Mouse (Mus musculus) stomach, embryonic 14.5 days (tissue): ENCODE data around the gene Fancc. TPM values are rescaled to one million over a fixed set of nuclear protein-coding genes. Genes with fewer than 3 reads are reported as not detected.
"Not testable (repeated sequence)": the region's sequence is repeated elsewhere in the genome, so short reads cannot be mapped to it uniquely, and the experiment has no call there.

ENCODE experiments used
- ATAC-seq: fragments of 200-750 bp; cut with Nextera tagmentation; 2 replicates; pipeline ENCODE4 v1.8.0; 2017; ENCODE audit warnings: low read depth, moderate TSS enrichment; ENCODE audit not compliant: insufficient number of reproducible peaks, insufficient read depth, low FRiP score
- H3K27ac ChIP-seq: fragments of 300-500 bp; sonication (generic); 2 replicates; pipeline ENCODE4 v1.5.1; 2014; ENCODE audit warnings: mild to moderate bottlenecking, low read length, moderate library complexity, mixed read lengths
- H3K27me3 ChIP-seq: fragments of 300-500 bp; sonication (generic); 2 replicates; pipeline ENCODE4 v1.6.1; 2014; ENCODE audit warnings: low read length, control low read depth, mixed read lengths; ENCODE audit not compliant: control insufficient read depth, insufficient read depth
- H3K36me3 ChIP-seq: fragments of 300-500 bp; sonication (generic); 2 replicates; pipeline ENCODE4 v1.6.1; 2014; ENCODE audit warnings: mild to moderate bottlenecking, control low read depth, low read length, moderate library complexity, mixed read lengths; ENCODE audit not compliant: control insufficient read depth, insufficient read depth
- H3K4me1 ChIP-seq: fragments of 300-500 bp; sonication (generic); 2 replicates; pipeline ENCODE4 v1.6.1; 2014; ENCODE audit warnings: low read length, control low read depth, mixed read lengths; ENCODE audit not compliant: control insufficient read depth, insufficient read depth
- H3K4me2 ChIP-seq: fragments of 300-500 bp; sonication (generic); replicated peaks from 2 replicates; pipeline ENCODE4 v1.6.1; 2014; ENCODE audit warnings: low read depth, low read length, control low read depth
- H3K4me3 ChIP-seq: fragments of 300-500 bp; sonication (generic); 2 replicates; pipeline ENCODE4 v1.5.1; 2014; ENCODE audit warnings: low read depth, low read length, control low read depth
- H3K9ac ChIP-seq: fragments of 300-500 bp; sonication (generic); replicated peaks from 2 replicates; pipeline ENCODE4 v1.6.1; 2014; ENCODE audit warnings: low read depth, mild to moderate bottlenecking, control low read depth, low read length, moderate library complexity, mixed read lengths
- H3K9me3 ChIP-seq: fragments of 300-500 bp; sonication (generic); 2 replicates; pipeline ENCODE4 v1.6.1; 2016; ENCODE audit warnings: low read depth, low read length, control low read depth; ENCODE audit not compliant: control insufficient read depth
- WGBS: fragments of 180-500 bp; shearing (Covaris S2); extraction: QIAGEN DNeasy Blood & Tissue Kit; methylation state at CpG from one replicate; pipeline ENCODE4 v1.1.7; 2014; 5-methylcytosine and 5-hydroxymethylcytosine counted together
- polyA plus RNA-seq: library from polyadenylated mRNA; unstranded; fragments of >200 nt; fragmentation: Nextera tagmentation; extraction: Ambion mirVana; gene quantifications from 2 replicates; pipeline ENCODE4 v1.2.1, GENCODE M21; 2014

The Fancc gene
- polyA plus RNA-seq, 1 experiment from 2014 or later: 24.3 TPM

DNA sequence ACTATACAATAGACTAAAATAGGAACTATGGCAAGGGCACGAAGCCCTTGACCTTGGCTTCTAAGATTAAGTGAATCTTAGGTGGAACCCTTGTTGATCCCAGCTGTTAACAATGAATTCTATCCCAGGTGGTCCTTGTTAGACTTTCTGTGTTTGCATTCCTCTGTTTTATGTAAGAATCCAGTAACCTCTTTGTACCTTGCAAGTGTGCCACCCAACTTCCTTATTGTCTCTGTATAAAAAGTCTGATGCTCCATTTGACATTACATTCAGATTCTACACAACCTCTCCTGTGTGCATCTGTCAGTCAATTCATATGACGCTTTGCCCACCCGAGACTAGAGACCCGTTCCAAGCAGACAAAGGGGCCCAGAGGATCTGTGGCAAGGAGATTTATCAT, 143.8 kb downstream of the Fancc start:
- not testable (repeated sequence) for H3K9me3 ChIP-seq, H3K9ac ChIP-seq, H3K36me3 ChIP-seq, H3K4me2 ChIP-seq, ATAC-seq, H3K27me3 ChIP-seq, H3K27ac ChIP-seq, H3K4me1 ChIP-seq, H3K4me3 ChIP-seq
- 75% methylated on average over 4 of the region's 4 CpGs for WGBS

DNA sequence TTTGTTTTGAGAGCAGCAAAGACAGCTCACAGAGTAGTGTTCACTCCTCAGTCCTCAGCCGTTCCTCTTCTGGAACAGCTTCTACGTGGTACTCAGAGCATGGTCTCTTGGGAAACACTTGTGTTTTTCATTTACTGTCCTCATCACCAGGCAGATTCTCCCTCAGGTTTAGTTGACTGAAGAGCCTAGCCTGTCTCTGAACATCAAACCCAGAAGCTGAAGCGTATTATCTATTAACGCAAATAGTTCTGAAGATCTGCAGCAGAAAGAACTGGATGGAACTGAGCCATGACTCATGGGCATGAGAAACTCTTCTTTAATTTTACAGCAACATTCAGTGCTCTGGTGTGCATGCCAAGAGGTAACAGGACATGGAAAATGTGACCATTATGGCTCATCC, 147.0 kb downstream of the Fancc start:
- Histone ChIP-seq H3K27me3 (no peaks in the 10 kb centered on the region), H3K36me3 (no peaks in the 10 kb centered on the region; the same call in 1 of the 2 replicates), H3K9ac (no peak overlapping the region), H3K27ac (no peak overlapping the region), H3K4me3 (no peak overlapping the region), H3K9me3 (no peaks in the 10 kb centered on the region), H3K4me1 (no peaks in the 10 kb centered on the region), H3K4me2 (no peak overlapping the region)
- ATAC-seq: no peak
- WGBS: 90% methylated on average over 4 of the region's 4 CpGs

DNA sequence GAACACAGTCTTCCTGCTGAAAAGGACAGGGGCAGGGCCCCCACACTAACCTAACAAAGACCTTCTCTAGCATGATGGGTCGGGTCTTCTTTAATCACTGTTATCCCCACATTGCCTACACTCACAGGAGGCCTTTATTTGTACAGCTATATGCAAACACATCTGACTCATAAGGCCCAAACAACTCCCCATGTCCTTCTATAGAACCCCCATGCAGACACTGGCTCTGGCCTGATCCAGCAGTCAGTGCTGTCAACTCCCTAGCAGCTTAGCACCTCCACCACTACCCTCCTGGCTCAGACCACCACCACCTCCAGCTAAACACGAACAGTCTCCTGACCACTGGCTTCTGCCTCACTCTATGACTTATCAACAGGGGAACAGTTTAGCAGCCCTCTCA, 149.4 kb downstream of the Fancc start:
- Histone ChIP-seq H3K4me2 (no peak overlapping the region), H3K9ac (no peak overlapping the region), H3K27me3 (no peaks in the 10 kb centered on the region), H3K4me1 (no peaks in the 10 kb centered on the region), H3K36me3 (no peaks in the 10 kb centered on the region; the same call in 1 of the 2 replicates), H3K9me3 (no peaks in the 10 kb centered on the region), H3K27ac (no peak overlapping the region), H3K4me3 (no peak overlapping the region)
- no peak for ATAC-seq
- 69% methylated on average over 2 of the region's 2 CpGs for WGBS

DNA sequence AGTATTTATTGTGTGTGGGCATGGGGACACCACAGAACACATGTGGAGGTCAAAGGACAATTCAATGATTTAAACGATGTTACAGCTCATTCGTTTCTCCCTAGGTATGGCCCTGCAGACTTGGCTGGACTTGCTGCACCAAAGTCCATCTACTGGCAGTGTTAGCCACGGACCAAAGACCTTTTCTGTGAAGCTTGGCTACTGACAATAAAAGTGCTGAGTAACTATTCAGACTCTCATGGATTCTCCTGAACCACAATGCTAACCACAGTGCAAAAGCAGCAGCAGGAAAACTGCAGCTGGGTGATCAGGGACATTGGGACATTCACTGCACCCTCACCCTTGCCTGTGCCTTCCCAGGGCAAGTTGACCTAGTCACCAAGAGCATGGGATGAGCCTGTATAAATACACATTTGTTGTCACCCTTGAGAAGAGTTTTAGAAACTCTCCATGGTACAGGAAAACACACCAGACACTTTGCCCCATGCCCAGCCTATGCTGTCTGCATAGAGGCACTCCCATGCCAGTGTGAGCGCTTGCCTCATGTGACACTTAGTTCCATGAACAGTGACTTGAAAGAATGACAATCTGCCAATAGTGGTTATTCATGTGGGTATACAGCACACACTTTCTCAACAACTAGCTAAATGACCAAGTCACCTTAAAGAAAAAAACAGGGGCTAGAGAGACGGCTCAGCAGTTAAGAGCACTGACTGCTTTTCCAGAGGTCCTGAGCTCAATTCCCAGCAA, 151.4 kb downstream of the Fancc start:
- H3K27me3 ChIP-seq: no peaks in the 10 kb centered on the region
- H3K9me3 ChIP-seq: no peaks in the 10 kb centered on the region
- no peaks in the 10 kb centered on the region for H3K4me1 ChIP-seq
- no peak overlapping the region for H3K27ac ChIP-seq
- no peak for ATAC-seq
- H3K4me3 ChIP-seq: no peak overlapping the region
- WGBS: 82% methylated on average over 5 of the region's 5 CpGs
- no peak overlapping the region for H3K4me2 ChIP-seq
- no peak overlapping the region for H3K9ac ChIP-seq
- H3K36me3 ChIP-seq: no peaks in the 10 kb centered on the region; the same call in 1 of the 2 replicates

DNA sequence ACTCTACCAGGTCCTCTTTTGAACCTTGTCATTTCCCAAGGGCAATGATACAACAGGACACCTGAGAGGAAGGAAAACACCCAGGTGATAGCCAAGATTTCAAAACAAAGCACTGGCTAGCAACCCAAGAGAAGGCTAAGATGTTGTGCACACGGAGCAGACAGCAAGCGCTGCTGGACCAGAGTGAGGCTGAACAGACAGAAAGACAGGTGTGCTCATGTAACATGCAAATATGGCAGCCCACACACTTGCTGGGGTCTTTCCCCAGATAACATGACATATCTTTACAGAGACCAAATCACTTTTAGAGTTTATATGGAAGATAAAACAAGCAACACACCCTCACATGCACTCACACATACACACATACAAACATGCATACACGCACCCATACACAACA, 152.6 kb downstream of the Fancc start:
- H3K4me1 ChIP-seq: no peaks in the 10 kb centered on the region
- H3K9me3 ChIP-seq: no peaks in the 10 kb centered on the region
- no peaks in the 10 kb centered on the region; the same call in 1 of the 2 replicates for H3K36me3 ChIP-seq
- no peak for ATAC-seq
- 97% methylated on average over 3 of the region's 3 CpGs for WGBS
- H3K4me3 ChIP-seq: no peak overlapping the region
- no peak overlapping the region for H3K9ac ChIP-seq
- H3K4me2 ChIP-seq: no peak overlapping the region
- no peak overlapping the region for H3K27ac ChIP-seq
- no peaks in the 10 kb centered on the region for H3K27me3 ChIP-seq

DNA sequence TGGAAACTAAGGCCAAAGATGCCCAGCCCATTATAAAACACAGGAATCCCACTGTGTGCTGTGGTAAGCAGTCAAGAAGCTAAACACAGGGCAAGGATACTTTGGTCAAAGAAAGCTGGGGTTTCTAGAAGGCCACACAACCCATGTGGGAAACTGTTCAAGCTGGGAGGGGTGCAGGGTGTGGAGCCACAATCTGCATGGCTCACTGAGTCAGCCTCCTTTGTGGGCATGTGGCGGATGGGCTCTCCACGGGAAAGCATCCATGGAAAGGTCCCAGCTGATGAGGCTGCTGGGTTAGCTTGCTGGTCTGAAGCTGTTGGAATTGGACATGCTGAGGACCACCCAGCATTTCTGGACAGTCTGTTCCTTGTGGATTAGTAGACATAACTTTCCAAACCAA, 154.3 kb downstream of the Fancc start:
- no peaks in the 10 kb centered on the region for H3K4me1 ChIP-seq

DNA sequence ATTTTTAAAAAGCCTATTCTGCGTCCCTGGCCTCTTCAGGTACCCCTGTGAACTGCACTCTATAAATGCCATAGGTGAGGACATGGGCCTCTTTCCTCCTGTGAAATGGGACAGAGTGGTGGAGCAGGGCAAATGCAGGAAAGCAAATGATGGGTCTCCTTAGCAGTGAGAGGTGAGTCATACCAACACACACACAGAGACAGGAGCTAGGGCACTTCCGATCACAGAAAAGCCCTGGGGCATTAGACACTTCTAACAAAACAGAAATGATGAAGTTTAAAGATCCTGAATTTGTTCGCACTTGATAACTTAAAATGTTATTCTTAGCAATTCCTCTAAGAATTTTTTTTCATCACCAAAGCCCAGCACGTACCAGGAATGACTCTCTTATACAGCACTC, 157.1 kb downstream of the Fancc start:
- H3K4me2 ChIP-seq: no peak overlapping the region
- H3K9ac ChIP-seq: no peak overlapping the region
- H3K27me3 ChIP-seq: no peaks in the 10 kb centered on the region
- H3K36me3 ChIP-seq: no peaks in the 10 kb centered on the region
- no peaks in the 10 kb centered on the region for H3K9me3 ChIP-seq
- 77% methylated on average over 4 of the region's 4 CpGs for WGBS
- 0 out of 2 replicates have a peak, but pooled peaks cover 3% of the 10 kb centered on the region for H3K4me1 ChIP-seq
- no peak overlapping the region for H3K4me3 ChIP-seq
- no peak overlapping the region for H3K27ac ChIP-seq
- no peak for ATAC-seq

More for the DNA sequence above, 154.3 kb downstream of the Fancc start:
- Histone ChIP-seq H3K36me3 (no peaks in the 10 kb centered on the region; the same call in 1 of the 2 replicates), H3K4me3 (no peak overlapping the region), H3K9me3 (no peaks in the 10 kb centered on the region), H3K27ac (no peak overlapping the region), H3K4me2 (no peak overlapping the region), H3K27me3 (no peaks in the 10 kb centered on the region), H3K9ac (no peak overlapping the region)
- ATAC-seq: no peak
- 88% methylated on average over 2 of the region's 2 CpGs for WGBS

DNA sequence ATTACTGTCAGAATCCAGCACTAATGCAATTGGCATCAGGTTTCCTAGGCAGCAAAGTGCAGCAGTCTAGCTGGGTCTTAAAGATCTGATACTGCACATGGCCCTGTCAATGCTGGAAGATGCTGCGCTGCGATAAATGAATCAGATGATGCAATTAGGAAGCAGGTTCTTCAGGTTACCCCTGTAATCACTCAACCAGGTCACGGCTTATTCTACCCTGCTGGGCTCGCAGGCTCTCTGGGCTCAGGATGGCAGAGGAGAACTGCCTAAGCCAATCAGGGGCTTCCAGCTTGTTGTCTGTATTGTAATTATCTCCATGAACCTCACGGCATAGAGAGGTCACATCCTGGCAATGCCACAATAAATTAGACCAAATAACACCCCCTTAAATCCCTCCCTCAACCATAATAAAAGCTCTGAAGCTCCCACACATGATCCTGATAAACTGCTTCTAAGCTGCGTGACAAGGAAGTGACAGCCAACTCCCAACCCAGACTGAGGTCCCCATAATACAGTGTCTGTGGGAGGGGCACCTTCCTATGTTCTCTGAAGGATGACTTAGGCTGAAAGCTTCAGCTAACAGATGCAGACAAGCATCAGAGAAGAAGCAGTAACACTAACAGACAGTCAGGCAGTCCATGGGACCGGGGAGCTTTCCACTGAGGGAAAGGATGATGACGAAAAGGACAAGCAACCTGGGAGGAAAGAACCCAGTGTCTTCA, 159.7 kb downstream of the Fancc start:
- Histone ChIP-seq H3K27ac (no peak overlapping the region), H3K27me3 (no peaks in the 10 kb centered on the region), H3K4me3 (no peak overlapping the region), H3K36me3 (no peaks in the 10 kb centered on the region), H3K4me2 (no peak overlapping the region), H3K4me1 (0 out of 2 replicates have a peak, but pooled peaks cover 3% of the 10 kb centered on the region), H3K9me3 (no peaks in the 10 kb centered on the region), H3K9ac (no peak overlapping the region)
- WGBS: 58% methylated on average over 8 of the region's 8 CpGs
- peak; percentile 25; the same call in 1 of the 2 replicates for ATAC-seq
